Mouse (Mus musculus): Measurements from ENCODE around the gene Olfr1280.
"Not testable (repeated sequence)": the region's sequence is repeated elsewhere in the genome, so short reads cannot be mapped to it uniquely, and the experiment has no call there.

Olfr1280 gene

GRCm38 (mm10) chr2:111313717-111314116 lies at the start of gene Olfr1280:
Gene Olfr1280, plus strand, starts transcription at chr2:111314017.
- no peak for DNase-seq (ENCODE audit: low read depth, low spot score)

DNA sequence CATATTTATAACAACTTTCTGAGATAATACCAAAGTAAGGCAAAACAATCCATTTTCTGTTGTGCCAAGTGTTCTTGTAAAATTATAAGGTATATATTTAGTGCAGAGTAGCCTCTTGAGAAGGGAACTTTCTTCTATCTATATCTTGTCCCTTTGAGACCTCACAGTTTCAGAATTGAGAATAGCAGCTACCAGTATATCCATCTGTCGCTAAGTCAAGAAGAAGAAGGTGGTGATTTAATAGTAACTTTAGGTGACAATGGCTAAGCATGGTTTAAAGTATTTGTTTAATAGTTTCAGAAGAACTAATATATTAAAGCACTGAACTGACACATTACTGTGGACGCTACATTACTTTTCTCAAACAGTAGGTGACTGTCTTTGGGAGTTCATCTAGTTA lies 39.8 kb upstream of the Olfr1280 start, which contains the start of gene Olfr1277:
TSS of gene Olfr1277 (minus strand) at position 101 of the 400 bp plus-strand sequence.
- no peak for DNase-seq (ENCODE audit: low read depth, low spot score)

DNA sequence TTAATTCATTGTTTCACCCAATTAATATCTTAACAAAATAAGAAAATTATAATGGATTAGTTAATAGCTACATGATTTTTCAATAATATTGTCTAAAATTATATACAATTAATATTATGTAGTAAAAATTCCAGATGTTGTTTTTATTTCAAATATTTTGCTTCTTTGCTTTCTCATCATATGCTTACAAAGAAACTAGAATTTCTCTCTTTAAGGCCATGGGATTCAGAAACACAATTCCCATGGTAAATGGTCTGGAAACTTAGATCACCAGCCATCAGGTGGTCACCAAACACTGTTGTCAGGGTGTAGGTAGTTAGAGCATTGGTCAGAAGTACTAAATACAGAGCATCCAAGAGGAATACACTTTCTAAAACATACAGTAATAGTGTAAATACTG lies 24.0 kb upstream of the Olfr1280 start, which contains the start of gene Olfr1278:
TSS of gene Olfr1278 (plus strand) at position 301 of the 400 bp plus-strand sequence.
- DNase-seq (ENCODE audit: low read depth, low spot score), result no peak

GRCm38 (mm10) chr2:111298541-111298940 lies 15.3 kb upstream of the Olfr1280 start:
- DNase-seq (ENCODE audit: low read depth, low spot score), result no peak

DNA sequence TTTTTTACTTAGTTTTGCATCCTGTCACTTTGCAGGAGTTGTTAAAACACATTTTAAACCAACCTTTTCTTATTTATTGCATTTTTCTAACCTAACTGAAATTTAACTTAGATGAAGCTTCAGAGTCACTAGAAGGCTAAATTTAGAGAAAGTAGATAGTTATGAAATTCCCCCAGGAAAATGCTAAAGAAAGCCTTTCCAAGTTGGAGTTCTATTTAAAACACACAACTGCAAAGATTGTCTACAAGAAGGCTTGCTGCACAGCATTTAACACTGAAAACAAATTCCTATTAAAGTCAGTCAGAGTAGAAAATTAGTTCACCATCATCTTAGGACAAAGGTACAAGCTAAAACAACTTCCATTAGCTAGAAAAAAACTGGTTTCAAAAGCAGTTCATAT lies 13.4 kb upstream of the Olfr1280 start, which contains the start of gene Olfr1279:
TSS of gene Olfr1279 (plus strand) at position 262 of the 400 bp plus-strand sequence.
- DNase-seq (ENCODE audit: low read depth, low spot score), result no peak

DNA sequence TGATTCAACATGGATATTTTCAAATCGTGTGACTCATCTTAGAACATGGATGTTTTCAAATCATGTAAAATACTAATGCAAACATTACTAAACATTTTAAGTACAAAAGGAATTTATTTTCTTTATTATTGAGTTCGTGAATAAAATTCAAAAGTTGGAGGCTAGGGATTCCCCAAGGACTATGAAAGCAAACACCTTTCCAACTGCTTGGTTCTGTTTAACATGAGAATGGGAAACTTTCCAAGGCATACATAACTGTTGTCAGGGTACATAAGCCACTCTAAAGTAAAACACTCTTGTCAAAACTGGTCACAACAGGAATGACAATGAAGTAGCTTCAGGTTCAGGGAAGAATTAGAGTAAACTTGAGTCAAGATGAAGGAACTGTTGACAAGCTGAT lies 12.4 kb downstream of the Olfr1280 start, which contains the start of gene Olfr1281:
TSS of gene Olfr1281 (plus strand) at position 301 of the 400 bp plus-strand sequence.
- DNase-seq (ENCODE audit: low read depth, low spot score), result no peak

GRCm38 (mm10) chr2:111333721-111334120 lies 19.9 kb downstream of the Olfr1280 start:
- DNase-seq (ENCODE audit: low read depth, low spot score), result not testable (repeated sequence)

DNA sequence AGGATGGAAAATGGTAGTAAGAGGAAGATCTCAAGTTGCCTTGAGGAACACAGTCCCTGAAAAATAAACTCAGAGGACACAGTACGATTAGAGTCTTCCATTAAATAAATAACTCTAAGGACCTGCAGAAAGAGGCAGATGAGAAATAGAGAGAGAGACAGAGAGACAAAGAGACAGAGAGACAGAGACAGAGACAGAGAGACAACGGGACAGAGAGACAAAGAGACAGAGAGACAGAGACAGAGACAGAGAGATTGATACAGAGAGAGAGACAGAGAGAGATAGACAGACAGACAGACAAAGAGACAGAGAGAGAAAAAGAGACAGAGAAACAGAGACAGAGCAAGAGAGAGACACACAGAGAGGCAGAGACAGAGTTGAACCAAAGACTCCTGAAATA lies 22.2 kb downstream of the Olfr1280 start, which contains the start of gene Olfr1282:
TSS of gene Olfr1282 (minus strand) at position 101 of the 400 bp plus-strand sequence.
- DNase-seq (ENCODE audit: low read depth, low spot score), result no peak

- DNase-seq (ENCODE audit: low read depth, low spot score), result no peak
Observed at GRCm38 (mm10) chr2:111366490-111366889, 52.7 kb downstream of the Olfr1280 start, which contains the start of gene Olfr1283. Gene Olfr1283, plus strand, starts transcription at chr2:111366790.

DNA sequence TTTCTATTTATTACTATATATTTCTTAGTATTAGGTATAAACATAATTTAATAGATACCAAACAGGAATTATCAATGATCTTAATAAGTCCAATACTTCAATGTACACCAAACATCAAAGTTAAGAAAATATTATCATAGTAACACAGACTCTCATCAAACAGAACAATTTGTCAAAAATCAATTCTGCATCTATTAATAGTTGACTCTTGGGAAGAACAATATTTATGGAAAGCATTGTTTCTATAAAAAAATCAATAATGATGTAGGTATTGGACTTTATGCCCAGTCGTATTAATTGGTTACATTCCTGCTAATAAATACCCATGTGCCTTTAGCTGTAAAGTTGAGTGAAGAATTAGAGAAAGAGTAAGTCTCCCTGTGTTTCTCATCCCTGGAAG lies 61.4 kb downstream of the Olfr1280 start, which contains the start of gene Olfr1284:
TSS of gene Olfr1284 (plus strand) at position 301 of the 400 bp plus-strand sequence.
- no peak for DNase-seq (ENCODE audit: low read depth, low spot score)

All from CD4-positive, CD25-positive, alpha-beta regulatory T cell, adult 2 months (primary cell).